Mouse (Mus musculus) frontal cortex, postnatal 10 days (tissue): ENCODE data around the gene Rpl34.

ENCODE experiments used
- DNase-seq, 2 experiments: peaks; one replicate each; pipeline ENCODE4 v3.0.0; 2022; ENCODE audit warnings: low spot score in 2 of 2, mixed read lengths in 1 of 2

Gene Rpl34

GRCm38 (mm10) chr3:130714775-130715568 lies 15.2 kb downstream of the Rpl34 start:
- peak in 1 of 2 experiments; percentile 68 for DNase-seq

- DNase-seq, result no peak
Observed at GRCm38 (mm10) chr3:130712891-130713290, 17.3 kb downstream of the Rpl34 start.

GRCm38 (mm10) chr3:130710103-130710502 lies 20.1 kb downstream of the Rpl34 start:
- no peak for DNase-seq

GRCm38 (mm10) chr3:130708967-130709924 lies 21.0 kb downstream of the Rpl34 start, which contains the start of gene Ostc:
Gene Ostc, minus strand, starts transcription at chr3:130709444.
- peak; percentile 92 to 94 for DNase-seq

GRCm38 (mm10) chr3:130708529-130708928 lies 21.7 kb downstream of the Rpl34 start:
- no peak for DNase-seq

GRCm38 (mm10) chr3:130702289-130702688 lies 27.9 kb downstream of the Rpl34 start:
- no peak for DNase-seq

- DNase-seq, result no peak
Observed at GRCm38 (mm10) chr3:130697622-130698021, 32.6 kb downstream of the Rpl34 start.

- DNase-seq, result no peak
Observed at GRCm38 (mm10) chr3:130694705-130695104, 35.5 kb downstream of the Rpl34 start.

GRCm38 (mm10) chr3:130694041-130694593 lies 36.1 kb downstream of the Rpl34 start:
- no peak for DNase-seq

GRCm38 (mm10) chr3:130691596-130692170 lies 38.5 kb downstream of the Rpl34 start:
- no peak for DNase-seq

GRCm38 (mm10) chr3:130690834-130691595 lies 39.2 kb downstream of the Rpl34 start:
- DNase-seq, result no peak

GRCm38 (mm10) chr3:130689630-130690029 lies 40.6 kb downstream of the Rpl34 start:
- peak in 1 of 2 experiments; percentile 78 for DNase-seq

- no peak for DNase-seq
Observed at GRCm38 (mm10) chr3:130687051-130687450, 43.1 kb downstream of the Rpl34 start.

GRCm38 (mm10) chr3:130685014-130685366 lies 45.2 kb downstream of the Rpl34 start:
- no peak for DNase-seq

- DNase-seq, result no peak
Observed at GRCm38 (mm10) chr3:130684276-130685013, 45.8 kb downstream of the Rpl34 start.

- no peak for DNase-seq
Observed at GRCm38 (mm10) chr3:130683836-130684235, 46.4 kb downstream of the Rpl34 start.

- DNase-seq, result no peak
Observed at GRCm38 (mm10) chr3:130682183-130682582, 48.0 kb downstream of the Rpl34 start.

GRCm38 (mm10) chr3:130681226-130681625 lies 49.0 kb downstream of the Rpl34 start:
- no peak for DNase-seq

- DNase-seq, result no peak
Observed at GRCm38 (mm10) chr3:130677671-130678460, 52.3 kb downstream of the Rpl34 start.
